Mouse (Mus musculus): ENCODE measurements around the gene Umps.

Umps gene

GRCm38 (mm10) chr16:33928788-33929462, 37.9 kb downstream of the Umps start:
- no peak for DNase-seq

GRCm38 (mm10) chr16:33927263-33927824, 39.5 kb downstream of the Umps start:
- no peak for DNase-seq

GRCm38 (mm10) chr16:33923758-33924157, 43.1 kb downstream of the Umps start:
- no peak for DNase-seq

- no peak for DNase-seq
These were observed 43.9 kb downstream of the Umps start for GRCm38 (mm10) chr16:33923001-33923316.

- DNase-seq: peak; percentile 59
These were observed 44.5 kb downstream of the Umps start for GRCm38 (mm10) chr16:33922111-33923000.

GRCm38 (mm10) chr16:33921514-33921913, 45.3 kb downstream of the Umps start:
- DNase-seq: no peak

- DNase-seq: no peak
These were observed 48.9 kb downstream of the Umps start for GRCm38 (mm10) chr16:33917926-33918325.

- no peak for DNase-seq
These were observed 49.4 kb downstream of the Umps start for GRCm38 (mm10) chr16:33917390-33917789.

GRCm38 (mm10) chr16:33916473-33917251, 50.2 kb downstream of the Umps start:
- peak; percentile 86 for DNase-seq

- DNase-seq: no peak
These were observed 51.8 kb downstream of the Umps start for GRCm38 (mm10) chr16:33914997-33915396.

- no peak for DNase-seq
These were observed 58.6 kb downstream of the Umps start for GRCm38 (mm10) chr16:33908239-33908638.

All from kidney, postnatal 14 days (tissue).